Mouse (Mus musculus): ENCODE results near the gene Tbxas1.

Tbxas1 gene

GRCm38 (mm10) chr6:38922517-38922916, 47.3 kb downstream of the Tbxas1 start:
- no peak for DNase-seq (ENCODE audit: low read depth, low spot score)

- no peak for DNase-seq (ENCODE audit: low read depth, low spot score)
Measured at GRCm38 (mm10) chr6:38923450-38923849, 48.2 kb downstream of the Tbxas1 start.

- no peak for DNase-seq (ENCODE audit: low read depth, low spot score)
Measured at GRCm38 (mm10) chr6:38923870-38924817, 48.9 kb downstream of the Tbxas1 start.

GRCm38 (mm10) chr6:38925719-38926118, 50.5 kb downstream of the Tbxas1 start:
- DNase-seq (ENCODE audit: low read depth, low spot score): no peak

- DNase-seq (ENCODE audit: low read depth, low spot score): no peak
Measured at GRCm38 (mm10) chr6:38926135-38926962, 51.1 kb downstream of the Tbxas1 start.

- DNase-seq (ENCODE audit: low read depth, low spot score): no peak
Measured at GRCm38 (mm10) chr6:38926963-38927361, 51.8 kb downstream of the Tbxas1 start.

GRCm38 (mm10) chr6:38928489-38928888, 53.3 kb downstream of the Tbxas1 start:
- DNase-seq (ENCODE audit: low read depth, low spot score): no peak

- DNase-seq (ENCODE audit: low read depth, low spot score): no peak
Measured at GRCm38 (mm10) chr6:38936009-38936408, 60.8 kb downstream of the Tbxas1 start.

GRCm38 (mm10) chr6:38938421-38938820, 63.2 kb downstream of the Tbxas1 start:
- DNase-seq (ENCODE audit: low read depth, low spot score): no peak

GRCm38 (mm10) chr6:38939096-38939495, 63.9 kb downstream of the Tbxas1 start:
- no peak for DNase-seq (ENCODE audit: low read depth, low spot score)

GRCm38 (mm10) chr6:38941016-38941415, 65.8 kb downstream of the Tbxas1 start:
- DNase-seq (ENCODE audit: low read depth, low spot score): peak; percentile 58

- DNase-seq (ENCODE audit: low read depth, low spot score): no peak
Measured at GRCm38 (mm10) chr6:38942771-38943170, 67.6 kb downstream of the Tbxas1 start.

GRCm38 (mm10) chr6:38944392-38944791, 69.2 kb downstream of the Tbxas1 start:
- no peak for DNase-seq (ENCODE audit: low read depth, low spot score)

- DNase-seq (ENCODE audit: low read depth, low spot score): no peak
Measured at GRCm38 (mm10) chr6:38944826-38945225, 69.6 kb downstream of the Tbxas1 start.

- no peak for DNase-seq (ENCODE audit: low read depth, low spot score)
Measured at GRCm38 (mm10) chr6:38945681-38946080, 70.5 kb downstream of the Tbxas1 start.

- no peak for DNase-seq (ENCODE audit: low read depth, low spot score)
Measured at GRCm38 (mm10) chr6:38947282-38947681, 72.1 kb downstream of the Tbxas1 start.

- no peak for DNase-seq (ENCODE audit: low read depth, low spot score)
Measured at GRCm38 (mm10) chr6:38949683-38950161, 74.5 kb downstream of the Tbxas1 start.

GRCm38 (mm10) chr6:38950341-38950740, 75.1 kb downstream of the Tbxas1 start:
- DNase-seq (ENCODE audit: low read depth, low spot score): no peak

GRCm38 (mm10) chr6:38950838-38951237, 75.6 kb downstream of the Tbxas1 start:
- DNase-seq (ENCODE audit: low read depth, low spot score): no peak

- DNase-seq (ENCODE audit: low read depth, low spot score): no peak
Measured at GRCm38 (mm10) chr6:38956641-38957040, 81.4 kb downstream of the Tbxas1 start.

GRCm38 (mm10) chr6:38957246-38957645, 82.0 kb downstream of the Tbxas1 start:
- DNase-seq (ENCODE audit: low read depth, low spot score): no peak

GRCm38 (mm10) chr6:38959502-38959901, 84.3 kb downstream of the Tbxas1 start:
- DNase-seq (ENCODE audit: low read depth, low spot score): no peak
